Mouse (Mus musculus): ENCODE measurements around the gene Skap1.

GRCm38 (mm10) chr11:96758402-96758801 is 294.0 kb downstream of the Skap1 start:
- TF ChIP-seq CTCF (IDR thresholded peaks at IDR 0.05; ENCODE audit: borderline replicate concordance, insufficient read depth, low read depth, low read length) (no peak), POLR2A (IDR thresholded peaks at IDR 0.05; ENCODE audit: borderline replicate concordance, insufficient read depth, low read length) (no peak)
